Mouse (Mus musculus): ENCODE results near the gene R3hcc1l.

GRCm38 (mm10) chr19:42628068-42628467, 109.5 kb downstream of the R3hcc1l start:
- TF ChIP-seq CTCF (IDR thresholded peaks at IDR 0.05; ENCODE audit: low read depth, low read length) (no peak), POLR2A (IDR thresholded peaks at IDR 0.05; ENCODE audit: borderline replicate concordance, low read depth, low read length) (no peak)
